Mouse (Mus musculus): ENCODE measurements around the gene Cog6.

- TF ChIP-seq CTCF (IDR thresholded peaks at IDR 0.05; ENCODE audit: extremely low read depth, insufficient read depth, insufficient read length, insufficient replicate concordance) (no peak), POLR2A (IDR thresholded peaks at IDR 0.05; ENCODE audit: low read depth, low read length) (no peak)
Observed at GRCm38 (mm10) chr3:52967046-52967445, 50.0 kb downstream of the Cog6 start.

Data from spleen, adult 2 months (tissue).